Mouse (Mus musculus) heart, postnatal 0 days (tissue): ENCODE results near the gene Taf1b.

ENCODE experiments used
- CTCF ChIP-seq: IDR thresholded peaks from 2 replicates; pipeline ENCODE4 v1.5.1; 2016; ENCODE audit warnings: antibody characterized with exemption, control low read depth, low read depth
- EP300 ChIP-seq: IDR thresholded peaks from 2 replicates; pipeline ENCODE4 v1.6.1; 2016; ENCODE audit warnings: antibody characterized with exemption, low read depth

GRCm38 (mm10) chr12:24563395-24563960, 65.3 kb downstream of the Taf1b start:
- TF ChIP-seq EP300 (no peak), CTCF (no peak)
